Comparison of ENCODE assay signal across 26 mouse cellular contexts in genomic region chr7:87413271-87413670, GRCm38 (mm10).
"Had no signal": no experiment of that assay in that cellular context is flagged by ENCODE, and none has a peak within 500 bp of the region (broad histone marks: within the 10 kb centered on the region; RNA-seq: fewer than 3 reads in every experiment).

No protein-coding gene starts in this region.

- H3K4me2 ChIP-seq: heart, embryonic 12.5 days; hindbrain, embryonic 12.5 days; hindbrain, embryonic 15.5 days; kidney, embryonic 15.5 days; limb, embryonic 13.5 days; limb, embryonic 15.5 days; liver, embryonic 12.5 days had no signal

- H3K4me1 ChIP-seq: heart, embryonic 10.5 days; heart, embryonic 12.5 days; hindbrain, embryonic 10.5 days; hindbrain, embryonic 12.5 days; hindbrain, embryonic 15.5 days; kidney, embryonic 15.5 days; limb, embryonic 13.5 days; limb, embryonic 15.5 days; liver, embryonic 12.5 days had no signal

- H3K9ac ChIP-seq: heart, embryonic 12.5 days; hindbrain, embryonic 12.5 days; hindbrain, embryonic 15.5 days; kidney, embryonic 15.5 days; limb, embryonic 13.5 days; limb, embryonic 15.5 days; liver, embryonic 12.5 days had no signal

- ATAC-seq: hindbrain, postnatal 0 days; intestine, embryonic 16.5 days; liver, embryonic 12.5 days had no signal

- H3K27me3 ChIP-seq: heart, embryonic 12.5 days; hindbrain, embryonic 12.5 days; hindbrain, embryonic 15.5 days; kidney, embryonic 15.5 days; limb, embryonic 13.5 days; limb, embryonic 15.5 days; liver, embryonic 12.5 days had no signal

- H3K27ac ChIP-seq: gastrocnemius, adult 2 months; heart, embryonic 10.5 days; hindbrain, embryonic 10.5 days; hindbrain, embryonic 12.5 days; hindbrain, embryonic 15.5 days; hindbrain, postnatal 0 days; kidney, embryonic 15.5 days; kidney, postnatal 0 days; limb, embryonic 13.5 days; limb, embryonic 15.5 days; liver, embryonic 12.5 days had no signal

- H3K9me3 ChIP-seq: heart, embryonic 10.5 days; heart, embryonic 12.5 days; hindbrain, embryonic 10.5 days; hindbrain, embryonic 12.5 days; hindbrain, embryonic 15.5 days; kidney, embryonic 15.5 days; limb, embryonic 13.5 days; limb, embryonic 15.5 days; liver, embryonic 12.5 days had no signal

- H3K36me3 ChIP-seq: heart, embryonic 10.5 days; heart, embryonic 12.5 days; hindbrain, embryonic 10.5 days; hindbrain, embryonic 12.5 days; hindbrain, embryonic 15.5 days; kidney, embryonic 15.5 days; limb, embryonic 13.5 days; limb, embryonic 15.5 days; liver, embryonic 12.5 days had no signal

- H3K4me3 ChIP-seq: gastrocnemius, adult 2 months; heart, embryonic 10.5 days; heart, embryonic 12.5 days; hindbrain, embryonic 10.5 days; hindbrain, embryonic 12.5 days; hindbrain, embryonic 15.5 days; kidney, embryonic 15.5 days; limb, embryonic 13.5 days; limb, embryonic 15.5 days; liver, embryonic 12.5 days had no signal

- DNase-seq: gastrocnemius, adult 2 months; gastrocnemius, postnatal 10 days; gastrocnemius, postnatal 25 days; heart, adult 18-20 months; heart, postnatal 10 days; heart, postnatal 4 days; kidney, adult 11 months; kidney, adult 2 months; kidney, adult 9 months; kidney, postnatal 14 days; kidney, postnatal 36 days; layer of hippocampus, adult 9-11 months; layer of hippocampus, postnatal 36 days; left cerebral cortex, postnatal 4 days had no signal
